Mouse (Mus musculus): ENCODE results near the gene Actrt2. TPM values are rescaled to one million over a fixed set of nuclear protein-coding genes. Genes with fewer than 3 reads are reported as not detected.

The Actrt2 gene
- total and polyA plus RNA-seq, 3 experiments = not detected

- DNase-seq = no peak
Observed at GRCm38 (mm10) chr4:154683068-154683752, 15.5 kb upstream of the Actrt2 start.

- no peak for DNase-seq
Observed at GRCm38 (mm10) chr4:154682311-154682710, 14.6 kb upstream of the Actrt2 start.

GRCm38 (mm10) chr4:154675441-154676000 is 7.9 kb upstream of the Actrt2 start:
- DNase-seq = no peak

GRCm38 (mm10) chr4:154674966-154675365 is 7.3 kb upstream of the Actrt2 start:
- DNase-seq = no peak

GRCm38 (mm10) chr4:154674541-154674940 is 6.9 kb upstream of the Actrt2 start:
- DNase-seq = peak; percentile 43

- DNase-seq = no peak
Observed at GRCm38 (mm10) chr4:154673986-154674385, 6.3 kb upstream of the Actrt2 start.

GRCm38 (mm10) chr4:154672027-154672426 is 4.4 kb upstream of the Actrt2 start:
- DNase-seq = no peak

GRCm38 (mm10) chr4:154671232-154671912 is 3.7 kb upstream of the Actrt2 start:
- no peak for DNase-seq

- peak; percentile 46 for DNase-seq
Observed at GRCm38 (mm10) chr4:154662681-154663215, 4.9 kb downstream of the Actrt2 start.

- no peak for DNase-seq
Observed at GRCm38 (mm10) chr4:154661256-154661655, 6.4 kb downstream of the Actrt2 start.

- DNase-seq = no peak
Observed at GRCm38 (mm10) chr4:154660025-154660424, 7.6 kb downstream of the Actrt2 start.

GRCm38 (mm10) chr4:154655134-154655910 is 12.3 kb downstream of the Actrt2 start:
- DNase-seq = no peak

- DNase-seq = no peak
Observed at GRCm38 (mm10) chr4:154652494-154652893, 15.2 kb downstream of the Actrt2 start.

GRCm38 (mm10) chr4:154649083-154649747 is 18.5 kb downstream of the Actrt2 start:
- DNase-seq = no peak

GRCm38 (mm10) chr4:154642496-154642895 is 25.2 kb downstream of the Actrt2 start:
- no peak for DNase-seq

GRCm38 (mm10) chr4:154641296-154642110 is 26.2 kb downstream of the Actrt2 start:
- no peak for DNase-seq

- DNase-seq = no peak
Observed at GRCm38 (mm10) chr4:154640443-154641295, 27.0 kb downstream of the Actrt2 start.

- DNase-seq = no peak
Observed at GRCm38 (mm10) chr4:154639591-154640442, 27.9 kb downstream of the Actrt2 start.

GRCm38 (mm10) chr4:154639126-154639525 is 28.5 kb downstream of the Actrt2 start:
- DNase-seq = no peak
